Mouse (Mus musculus): ENCODE data around the gene Phf21b. TPM values are rescaled to one million over a fixed set of nuclear protein-coding genes. Genes with fewer than 3 reads are reported as not detected.

Gene Phf21b
- polyA plus RNA-seq, 1 experiment from 2014 or later = 4.0 TPM

DNA sequence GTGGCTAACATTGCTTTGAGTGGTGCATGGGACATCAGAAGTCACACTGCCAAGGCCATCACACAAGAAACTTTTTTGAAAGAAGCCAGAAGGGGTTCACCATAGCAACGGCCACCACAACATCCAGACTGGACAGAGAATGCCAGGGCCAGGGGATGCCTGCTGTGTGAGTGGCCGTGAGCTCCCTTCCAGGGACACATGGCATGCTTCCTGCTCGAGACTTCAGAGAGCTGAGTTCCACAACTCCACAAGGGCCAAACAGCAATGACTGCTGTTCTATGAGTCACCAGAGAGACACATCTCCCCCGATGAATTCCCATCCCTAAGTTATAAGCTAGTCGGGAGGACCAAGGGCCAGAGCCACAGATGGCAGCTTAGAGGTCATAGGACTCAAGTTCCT is 44.7 kb downstream of the Phf21b start:
- ATAC-seq (ENCODE audit: low FRiP score, low read depth) = no peak
- H3K4me1 ChIP-seq (replicated peaks) = peaks cover 63% of the 10 kb centered on the region
- H3K4me2 ChIP-seq = no peak overlapping the region
- H3K36me3 ChIP-seq = 0 out of 2 replicates have a peak, but pooled peaks cover 2% of the 10 kb centered on the region
- no peak overlapping the region for H3K9ac ChIP-seq
- no peaks in the 10 kb centered on the region for H3K9me3 ChIP-seq
- 60% methylated on average over 5 of the region's 5 CpGs for WGBS
- no peak overlapping the region for H3K4me3 ChIP-seq
- no peaks in the 10 kb centered on the region for H3K27me3 ChIP-seq
- no peak overlapping the region for H3K27ac ChIP-seq (replicated peaks)

DNA sequence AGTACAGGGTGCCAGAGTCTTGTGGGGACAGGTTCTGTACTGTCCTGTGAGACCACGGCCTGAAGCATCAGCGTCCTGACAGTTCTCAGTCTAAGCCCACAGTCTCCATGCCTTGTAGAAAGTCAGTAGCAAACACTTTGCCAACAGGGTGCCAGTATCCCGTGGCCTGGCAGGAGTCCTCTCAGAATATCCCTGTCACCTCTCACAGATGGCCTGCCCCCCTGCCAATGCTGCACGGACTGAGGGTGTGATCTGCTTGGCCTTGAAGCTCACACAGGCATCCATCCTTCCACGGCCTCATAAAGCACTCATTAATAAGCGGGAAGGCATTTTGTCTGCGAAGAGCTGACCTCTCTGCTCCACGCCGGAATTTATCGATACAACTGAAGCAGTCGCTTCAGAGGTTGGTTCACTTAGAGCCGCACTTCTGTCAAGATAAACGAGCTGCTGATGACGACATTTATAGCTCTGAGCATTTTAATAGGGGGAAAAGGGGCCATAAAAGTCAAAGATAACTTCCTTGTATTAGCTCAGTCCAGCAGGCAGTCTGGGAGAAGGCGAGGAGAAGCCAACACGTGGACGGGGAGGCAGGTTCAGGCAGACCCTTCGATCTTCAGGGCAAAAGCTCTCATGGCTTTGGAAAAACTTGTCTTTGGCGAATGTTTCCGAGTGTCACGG is 46.4 kb downstream of the Phf21b start:
- 64% methylated on average over 21 of the region's 21 CpGs for WGBS
- Histone ChIP-seq H3K27ac (replicated peaks) (no peak overlapping the region), H3K9ac (no peak overlapping the region), H3K9me3 (no peaks in the 10 kb centered on the region), H3K4me3 (no peak overlapping the region), H3K4me1 (replicated peaks) (peaks cover 47% of the 10 kb centered on the region), H3K4me2 (no peak overlapping the region), H3K27me3 (no peaks in the 10 kb centered on the region), H3K36me3 (0 out of 2 replicates have a peak, but pooled peaks cover 4% of the 10 kb centered on the region)
- ATAC-seq (ENCODE audit: low FRiP score, low read depth) = no peak

DNA sequence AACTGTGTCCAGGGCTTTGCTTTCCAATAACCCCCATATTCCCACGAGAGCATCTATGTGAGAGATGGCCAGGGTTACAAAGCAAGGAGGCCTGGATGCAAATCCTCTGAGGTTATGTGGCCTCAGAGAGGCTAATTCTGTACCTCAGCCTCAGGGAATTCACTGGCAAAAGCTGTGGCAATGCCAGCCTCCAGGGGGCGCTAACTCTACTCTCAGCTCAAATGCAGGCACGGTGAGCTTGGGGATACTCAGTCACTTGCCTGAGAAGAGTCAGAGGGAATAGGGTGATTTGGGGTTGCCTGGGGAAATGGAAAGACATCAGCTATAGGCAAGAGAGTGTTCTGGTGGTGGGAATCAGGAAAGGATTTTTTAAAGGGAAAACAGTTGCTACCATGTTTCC is 52.2 kb downstream of the Phf21b start:
- WGBS = 40% methylated on average over 3 of the region's 3 CpGs
- Histone ChIP-seq H3K9me3 (no peaks in the 10 kb centered on the region), H3K36me3 (peaks cover 4% of the 10 kb centered on the region; the same call in 1 of the 2 replicates), H3K4me1 (replicated peaks) (peaks cover under 1% of the 10 kb centered on the region; the same call in 1 of the 2 replicates), H3K27ac (replicated peaks) (no peak overlapping the region), H3K4me3 (no peak overlapping the region), H3K27me3 (no peaks in the 10 kb centered on the region), H3K4me2 (no peak overlapping the region), H3K9ac (no peak overlapping the region)
- ATAC-seq (ENCODE audit: low FRiP score, low read depth) = no peak

GRCm38 (mm10) chr15:84800132-84800531 is 55.7 kb downstream of the Phf21b start:
- Histone ChIP-seq H3K9me3 (no peaks in the 10 kb centered on the region), H3K4me1 (replicated peaks) (no peaks in the 10 kb centered on the region), H3K27ac (replicated peaks) (no peak overlapping the region), H3K4me3 (no peak overlapping the region), H3K27me3 (no peaks in the 10 kb centered on the region), H3K4me2 (no peak overlapping the region), H3K9ac (no peak overlapping the region), H3K36me3 (peaks cover 27% of the 10 kb centered on the region; the same call in 1 of the 2 replicates)
- 82% methylated on average over 5 of the region's 5 CpGs for WGBS
- ATAC-seq (ENCODE audit: low FRiP score, low read depth) = peak; percentile 45; the same call in 1 of the 2 replicates

DNA sequence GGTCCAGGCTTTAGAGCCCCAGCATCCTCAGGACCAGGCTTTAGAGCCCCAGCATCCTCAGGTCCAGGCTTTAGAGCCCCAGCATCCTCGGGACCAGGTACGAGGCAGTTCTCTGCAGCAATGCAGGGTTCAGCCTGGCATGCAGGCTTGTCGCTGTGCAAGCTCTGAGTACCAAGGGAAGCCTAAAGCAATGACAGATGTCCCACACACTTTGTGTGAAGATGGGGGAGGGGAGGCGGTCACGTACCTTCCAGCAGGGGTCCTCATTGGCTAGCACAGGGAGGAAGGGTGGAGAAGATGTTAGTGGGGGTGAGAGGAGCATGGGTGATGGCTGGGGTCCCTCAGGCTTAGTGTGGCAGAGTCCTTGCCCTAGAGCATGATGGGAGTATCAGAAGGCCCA is 62.2 kb downstream of the Phf21b start:
- no peaks in the 10 kb centered on the region for H3K4me1 ChIP-seq (replicated peaks)
- peaks cover 33% of the 10 kb centered on the region for H3K36me3 ChIP-seq
- H3K4me3 ChIP-seq = no peak overlapping the region
- ATAC-seq (ENCODE audit: low FRiP score, low read depth) = no peak
- no peaks in the 10 kb centered on the region for H3K27me3 ChIP-seq
- 75% methylated on average over 5 of the region's 5 CpGs for WGBS
- H3K4me2 ChIP-seq = no peak overlapping the region
- H3K9ac ChIP-seq = no peak overlapping the region
- no peak overlapping the region for H3K27ac ChIP-seq (replicated peaks)
- H3K9me3 ChIP-seq = no peaks in the 10 kb centered on the region

GRCm38 (mm10) chr15:84787161-84787560 is 68.7 kb downstream of the Phf21b start:
- Histone ChIP-seq H3K4me3 (no peak overlapping the region), H3K9me3 (no peaks in the 10 kb centered on the region), H3K9ac (no peak overlapping the region), H3K27me3 (no peaks in the 10 kb centered on the region), H3K36me3 (no peaks in the 10 kb centered on the region), H3K4me2 (no peak overlapping the region), H3K4me1 (replicated peaks) (no peaks in the 10 kb centered on the region), H3K27ac (replicated peaks) (no peak overlapping the region)
- WGBS = 61% methylated on average over 10 of the region's 10 CpGs
- ATAC-seq (ENCODE audit: low FRiP score, low read depth) = no peak

- Histone ChIP-seq H3K27ac (replicated peaks) (no peak overlapping the region), H3K9me3 (no peaks in the 10 kb centered on the region), H3K4me3 (no peak overlapping the region), H3K9ac (no peak overlapping the region), H3K36me3 (no peaks in the 10 kb centered on the region), H3K27me3 (no peaks in the 10 kb centered on the region), H3K4me2 (no peak overlapping the region), H3K4me1 (replicated peaks) (no peaks in the 10 kb centered on the region)
- WGBS = 94% methylated on average over 16 of the region's 16 CpGs
- no peak for ATAC-seq (ENCODE audit: low FRiP score, low read depth)
Measured at GRCm38 (mm10) chr15:84784812-84785211, 71.0 kb downstream of the Phf21b start.

DNA sequence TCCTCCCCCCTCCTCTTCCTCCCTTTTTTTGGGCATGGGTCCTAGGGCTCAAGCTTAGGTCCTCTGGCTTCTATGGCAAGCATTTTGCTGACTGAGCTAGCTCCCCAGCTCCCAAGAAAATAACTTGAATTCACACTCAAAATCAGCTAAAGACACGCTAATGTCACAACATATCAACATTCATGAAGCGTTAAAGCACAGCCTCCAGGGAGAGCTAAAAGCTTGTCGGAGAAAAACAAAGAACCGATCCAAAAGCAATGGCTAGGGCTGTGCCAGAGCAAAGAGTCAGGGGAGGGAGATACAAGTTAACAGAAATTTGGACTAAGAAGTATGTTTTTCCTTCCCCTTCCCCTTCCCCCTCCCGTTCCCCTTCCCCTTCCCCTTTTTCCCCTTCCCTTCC is 77.3 kb downstream of the Phf21b start:
- WGBS = 29% methylated on average over 5 of the region's 5 CpGs
- Histone ChIP-seq H3K4me1 (replicated peaks) (peaks cover 25% of the 10 kb centered on the region), H3K27ac (replicated peaks) (no peak overlapping the region), H3K4me2 (no peak overlapping the region), H3K36me3 (no peaks in the 10 kb centered on the region), H3K9ac (no peak overlapping the region), H3K4me3 (no peak overlapping the region), H3K27me3 (no peaks in the 10 kb centered on the region), H3K9me3 (no peaks in the 10 kb centered on the region)
- no peak for ATAC-seq (ENCODE audit: low FRiP score, low read depth)

DNA sequence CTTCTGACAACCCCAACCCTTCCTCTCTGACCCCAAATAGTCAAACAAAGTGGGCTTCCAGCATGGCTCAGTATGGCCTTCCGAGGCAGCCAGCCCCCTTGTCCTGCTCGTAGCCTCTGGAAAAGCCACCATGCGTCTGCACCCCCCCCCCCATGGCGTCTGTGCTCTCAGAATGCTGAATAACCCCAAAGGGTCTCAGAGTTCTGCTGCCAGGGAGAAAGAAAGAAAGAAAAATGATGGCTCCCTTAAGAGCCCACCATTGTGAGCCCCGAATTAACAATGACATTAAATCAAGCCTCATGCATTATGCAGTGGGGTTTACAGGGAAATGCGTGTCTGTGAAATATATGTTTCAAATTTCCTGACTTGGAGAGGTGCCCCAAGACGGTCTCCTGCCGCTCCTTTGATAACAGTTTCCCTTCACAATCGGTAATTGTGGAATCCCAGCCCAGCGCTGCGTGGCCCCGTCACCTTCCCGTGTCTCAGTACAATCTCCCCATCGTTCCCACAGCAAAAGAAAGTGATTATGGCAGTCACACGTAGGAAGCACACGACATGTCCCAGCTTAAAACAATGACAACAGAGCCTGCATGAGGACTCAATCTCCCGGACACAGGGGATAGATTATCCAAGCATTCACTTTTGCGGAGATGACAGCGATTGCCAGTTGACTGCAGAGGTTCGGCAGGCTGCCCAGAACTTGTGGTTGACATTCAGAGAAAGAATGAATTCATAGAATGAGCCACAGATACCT is 80.3 kb downstream of the Phf21b start:
- H3K27ac ChIP-seq (replicated peaks) = peak overlapping the region; percentile 17; the same call in 1 of the 2 replicates
- peaks cover 30% of the 10 kb centered on the region for H3K4me1 ChIP-seq (replicated peaks)
- H3K4me2 ChIP-seq = peak overlapping the region; percentile 41
- ATAC-seq (ENCODE audit: low FRiP score, low read depth) = peak; percentile 46; the same call in 1 of the 2 replicates
- H3K27me3 ChIP-seq = no peaks in the 10 kb centered on the region
- peak overlapping the region; percentile 6; the same call in 1 of the 2 replicates for H3K4me3 ChIP-seq
- 8% methylated on average over 20 of the region's 20 CpGs for WGBS
- no peaks in the 10 kb centered on the region for H3K36me3 ChIP-seq
- H3K9ac ChIP-seq = 0 out of 2 replicates have a peak overlapping the region, but pooled peaks have one; percentile 8
- H3K9me3 ChIP-seq = no peaks in the 10 kb centered on the region

- Histone ChIP-seq H3K36me3 (no peaks in the 10 kb centered on the region), H3K27ac (replicated peaks) (no peak overlapping the region), H3K4me3 (no peak overlapping the region), H3K4me2 (no peak overlapping the region), H3K9me3 (no peaks in the 10 kb centered on the region), H3K9ac (no peak overlapping the region), H3K4me1 (replicated peaks) (peaks cover 25% of the 10 kb centered on the region), H3K27me3 (no peaks in the 10 kb centered on the region)
- 74% methylated on average over 21 of the region's 21 CpGs for WGBS
- no peak for ATAC-seq (ENCODE audit: low FRiP score, low read depth)
Measured at GRCm38 (mm10) chr15:84772191-84773111, 83.4 kb downstream of the Phf21b start.

DNA sequence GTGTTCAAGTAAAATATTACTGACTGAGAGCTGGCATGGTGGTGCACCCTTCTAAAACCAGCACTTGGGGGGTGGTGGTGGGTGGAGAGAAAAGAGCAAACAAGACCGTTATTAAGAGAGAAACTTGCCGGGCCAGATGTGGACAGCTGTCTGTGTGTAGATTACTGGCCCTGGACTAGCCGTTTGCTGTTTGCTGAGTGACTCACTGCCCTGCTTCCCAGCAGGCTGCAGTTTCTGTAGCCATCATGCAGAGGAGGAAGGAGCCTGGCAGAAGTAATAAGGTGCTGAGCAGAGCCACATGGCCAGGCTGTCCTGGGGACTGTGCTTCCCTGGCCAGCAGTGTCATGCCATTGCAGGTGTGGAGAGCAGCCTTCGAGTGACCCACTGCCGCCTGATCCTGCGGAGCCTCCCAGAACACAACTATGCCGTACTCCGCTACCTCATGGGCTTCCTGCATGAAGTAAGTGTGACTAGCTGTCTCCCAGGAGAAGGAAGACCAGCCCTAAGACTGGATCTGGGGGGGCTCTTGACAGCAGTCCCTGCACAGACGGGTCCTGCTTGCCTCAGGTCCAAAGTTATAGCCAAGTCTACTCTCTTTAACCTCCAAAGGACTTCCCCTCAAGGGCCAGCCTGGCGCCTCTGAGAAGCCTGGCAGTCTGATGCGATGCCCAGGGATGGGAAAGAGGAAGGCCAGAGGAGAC is 86.1 kb downstream of the Phf21b start:
- Histone ChIP-seq H3K27ac (replicated peaks) (no peak overlapping the region), H3K27me3 (no peaks in the 10 kb centered on the region), H3K9me3 (no peaks in the 10 kb centered on the region), H3K9ac (no peak overlapping the region), H3K4me3 (no peak overlapping the region), H3K36me3 (no peaks in the 10 kb centered on the region), H3K4me2 (no peak overlapping the region), H3K4me1 (replicated peaks) (peaks cover 11% of the 10 kb centered on the region)
- 84% methylated on average over 11 of the region's 11 CpGs for WGBS
- ATAC-seq (ENCODE audit: low FRiP score, low read depth) = no peak

Measured in hindbrain, embryonic 15.5 days (tissue).